Mouse (Mus musculus): ENCODE results near the gene Pigh. TPM values are rescaled to one million over a fixed set of nuclear protein-coding genes. Genes with fewer than 3 reads are reported as not detected.

Gene Pigh
- polyA plus RNA-seq, 1 experiment from 2014 or later = 37.0 TPM

DNA sequence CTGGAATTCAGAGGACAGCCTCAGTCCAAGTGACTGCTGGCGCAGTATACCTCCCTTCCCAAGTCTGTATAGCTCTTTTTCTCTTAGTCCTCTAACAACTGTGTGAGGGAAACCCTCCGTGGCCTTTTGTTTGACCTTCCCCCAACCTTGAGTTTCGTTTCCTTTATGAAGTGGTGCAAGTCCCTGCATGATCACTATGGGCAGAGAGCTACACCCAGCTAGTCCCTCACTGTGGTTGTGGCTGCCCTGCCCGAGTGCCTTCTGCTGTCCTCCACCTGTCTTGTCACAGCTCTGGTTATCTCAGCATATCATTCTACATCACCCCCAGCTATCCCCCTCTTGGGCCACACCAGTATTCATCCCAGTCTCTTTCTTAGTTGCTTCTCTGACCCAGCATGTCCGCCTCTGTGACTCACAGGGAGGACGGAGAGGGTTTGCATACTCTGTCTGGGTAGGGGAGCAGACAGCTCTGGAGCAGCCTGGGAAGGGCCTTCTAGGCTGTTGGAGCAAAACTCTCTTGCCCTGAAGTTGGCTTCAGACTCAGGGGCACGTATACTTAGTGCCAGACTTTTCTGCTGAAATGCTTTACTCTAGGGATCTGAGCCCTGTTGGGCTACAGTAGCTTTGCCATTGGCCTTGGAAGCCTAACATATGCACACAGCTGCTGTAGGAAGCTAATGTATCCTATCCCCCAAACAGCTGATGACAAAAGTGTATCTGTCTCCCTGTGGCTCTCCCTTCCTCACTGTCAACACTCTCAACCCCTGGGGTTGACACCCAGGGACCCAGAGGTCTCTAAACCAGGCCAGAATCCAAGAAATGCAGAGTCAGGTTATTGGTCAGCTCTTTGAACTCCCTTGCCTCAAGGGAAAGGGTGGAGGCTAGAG is 28.4 kb downstream of the Pigh start:
- Histone ChIP-seq H3K36me3 (peaks cover 25% of the 10 kb centered on the region; the same call in 1 of the 2 replicates), H3K9me3 (no peaks in the 10 kb centered on the region), H3K27ac (no peak overlapping the region), H3K4me2 (replicated peaks) (no peak overlapping the region), H3K27me3 (no peaks in the 10 kb centered on the region), H3K4me3 (no peak overlapping the region), H3K4me1 (no peaks in the 10 kb centered on the region), H3K9ac (no peak overlapping the region)
- WGBS = 76% methylated on average over 7 of the region's 7 CpGs
- ATAC-seq (ENCODE audit: low FRiP score, low read depth) = no peak

DNA sequence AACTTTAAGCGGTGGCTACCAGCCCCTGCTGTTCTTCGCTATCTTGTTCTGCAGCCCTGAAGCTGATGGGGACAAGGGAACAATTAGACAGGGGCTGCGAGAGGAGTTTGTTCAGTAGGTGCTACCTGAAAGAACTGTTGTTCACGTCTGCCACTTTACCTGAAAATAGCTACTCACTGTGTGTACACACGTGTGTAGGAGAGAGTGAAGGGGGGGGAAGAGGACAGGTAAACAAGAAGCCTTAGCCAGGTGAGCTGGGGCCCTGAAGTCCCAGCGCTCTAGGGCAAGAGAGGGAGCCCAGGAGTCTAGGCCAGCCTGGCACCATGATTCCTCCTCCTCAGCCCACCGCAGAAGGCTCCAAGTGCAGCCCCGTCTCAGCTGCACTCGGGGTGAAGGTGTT is 29.3 kb downstream of the Pigh start:
- peaks cover 24% of the 10 kb centered on the region for H3K36me3 ChIP-seq
- H3K4me1 ChIP-seq = no peaks in the 10 kb centered on the region
- WGBS = 90% methylated on average over 9 of the region's 9 CpGs
- H3K9me3 ChIP-seq = no peaks in the 10 kb centered on the region
- no peaks in the 10 kb centered on the region for H3K27me3 ChIP-seq
- no peak overlapping the region for H3K4me2 ChIP-seq (replicated peaks)
- no peak overlapping the region for H3K9ac ChIP-seq
- no peak overlapping the region for H3K4me3 ChIP-seq
- H3K27ac ChIP-seq = no peak overlapping the region
- ATAC-seq (ENCODE audit: low FRiP score, low read depth) = no peak

DNA sequence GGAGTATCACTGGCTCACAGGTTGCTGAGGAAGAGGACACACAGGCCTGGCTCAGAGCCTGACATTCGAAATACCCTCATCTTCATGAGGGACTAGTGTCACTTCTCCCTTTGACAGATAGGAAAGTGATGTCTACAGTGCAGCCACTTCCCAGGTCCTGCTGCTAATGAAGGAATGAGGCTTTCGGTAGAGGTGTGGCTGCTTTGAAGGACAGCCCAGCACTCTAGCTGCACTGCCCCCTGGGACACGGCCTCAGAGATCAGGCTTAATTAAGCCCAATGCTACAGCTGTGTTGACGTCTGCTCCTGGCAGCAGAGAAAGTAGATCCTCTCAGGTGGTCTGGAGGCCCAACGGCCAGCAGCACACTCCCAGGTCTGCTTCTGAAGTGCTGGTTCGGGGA is 29.9 kb downstream of the Pigh start:
- ATAC-seq (ENCODE audit: low FRiP score, low read depth) = no peak
- Histone ChIP-seq H3K4me1 (no peaks in the 10 kb centered on the region), H3K4me2 (replicated peaks) (no peak overlapping the region), H3K27ac (no peak overlapping the region), H3K4me3 (no peak overlapping the region), H3K27me3 (no peaks in the 10 kb centered on the region), H3K36me3 (peaks cover 28% of the 10 kb centered on the region), H3K9ac (no peak overlapping the region), H3K9me3 (no peaks in the 10 kb centered on the region)
- 60% methylated on average over 6 of the region's 6 CpGs for WGBS

DNA sequence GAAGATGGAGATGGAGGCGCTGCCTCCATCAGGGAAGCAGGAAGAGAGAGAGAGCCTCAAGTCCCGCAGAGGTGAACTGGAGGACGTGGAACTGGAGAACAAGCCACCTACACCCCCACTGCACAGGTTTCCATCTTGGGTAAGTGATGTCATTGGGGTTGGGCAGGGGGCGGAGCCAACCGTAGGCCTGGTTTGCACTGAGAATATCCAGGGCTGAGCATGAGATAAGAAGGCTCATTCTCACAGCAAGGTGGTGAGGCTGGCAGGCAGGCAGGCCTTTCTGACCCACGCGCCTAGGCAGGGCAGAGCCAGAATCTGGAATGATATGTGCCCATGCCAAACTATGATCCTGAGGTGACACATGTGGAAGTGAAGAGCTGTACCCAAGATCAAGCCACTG is 34.2 kb downstream of the Pigh start:
- Histone ChIP-seq H3K9ac (no peak overlapping the region), H3K4me2 (replicated peaks) (no peak overlapping the region), H3K36me3 (peaks cover 34% of the 10 kb centered on the region), H3K4me1 (no peaks in the 10 kb centered on the region), H3K27me3 (no peaks in the 10 kb centered on the region), H3K4me3 (no peak overlapping the region), H3K9me3 (no peaks in the 10 kb centered on the region), H3K27ac (no peak overlapping the region)
- no peak for ATAC-seq (ENCODE audit: low FRiP score, low read depth)
- 86% methylated on average over 7 of the region's 7 CpGs for WGBS

DNA sequence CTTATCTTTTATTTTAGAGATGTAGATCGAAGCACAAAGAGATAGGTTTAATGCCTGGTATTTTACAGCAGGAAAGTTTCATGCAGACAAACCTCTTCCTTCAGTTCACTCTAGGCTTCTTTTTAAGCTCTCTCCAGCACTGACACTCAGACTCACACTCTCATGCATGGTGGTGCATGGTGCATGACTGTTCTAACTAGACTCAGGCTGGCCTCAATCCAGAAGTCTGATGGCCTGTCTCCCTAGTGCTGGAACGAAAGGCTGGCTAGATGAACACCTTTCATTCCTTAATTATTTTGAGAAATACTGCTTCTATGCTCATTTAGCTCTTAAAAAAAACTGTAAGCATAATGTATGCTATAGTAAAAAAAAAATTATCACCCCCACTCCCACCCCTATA is 37.4 kb downstream of the Pigh start:
- 93% methylated on average over 2 of the region's 2 CpGs for WGBS
- no peak for ATAC-seq (ENCODE audit: low FRiP score, low read depth)
- no peak overlapping the region for H3K4me2 ChIP-seq (replicated peaks)
- H3K36me3 ChIP-seq = peaks cover 32% of the 10 kb centered on the region
- H3K27me3 ChIP-seq = no peaks in the 10 kb centered on the region
- H3K9me3 ChIP-seq = no peaks in the 10 kb centered on the region
- no peaks in the 10 kb centered on the region for H3K4me1 ChIP-seq
- no peak overlapping the region for H3K9ac ChIP-seq
- no peak overlapping the region for H3K27ac ChIP-seq
- H3K4me3 ChIP-seq = no peak overlapping the region

DNA sequence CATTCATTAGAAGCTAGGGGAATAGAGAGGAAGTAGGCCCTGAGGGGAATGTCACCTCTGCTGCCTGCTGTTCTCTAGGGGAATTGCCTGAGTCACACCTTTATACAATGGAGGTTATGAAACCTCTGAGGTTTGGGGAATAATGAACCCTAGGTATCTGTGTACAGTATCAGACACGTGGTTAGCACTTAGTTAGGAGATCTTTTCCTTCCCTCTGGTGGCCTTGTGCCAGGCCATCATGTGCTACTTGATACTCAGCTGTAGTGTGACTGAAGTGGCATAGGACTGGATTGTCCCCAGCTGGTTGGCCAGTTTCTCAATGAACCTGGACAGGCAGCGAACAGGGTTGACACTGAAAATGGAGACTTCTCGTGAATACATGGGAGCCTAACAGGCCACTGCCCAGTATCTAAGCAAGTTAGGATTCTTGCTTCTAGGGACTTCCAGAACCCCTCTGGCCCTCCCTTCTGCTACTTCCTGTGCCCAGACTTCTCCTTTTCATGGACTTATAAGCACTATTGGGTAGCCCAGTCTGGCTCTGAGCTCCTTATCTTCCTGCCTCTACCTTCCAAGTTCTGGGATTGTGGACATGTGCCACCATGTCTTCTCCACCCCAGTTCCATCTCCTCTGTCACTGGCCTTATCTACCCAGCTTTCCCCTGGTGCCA is 38.8 kb downstream of the Pigh start:
- no peak overlapping the region for H3K4me2 ChIP-seq (replicated peaks)
- H3K9me3 ChIP-seq = no peaks in the 10 kb centered on the region
- no peak for ATAC-seq (ENCODE audit: low FRiP score, low read depth)
- no peak overlapping the region for H3K4me3 ChIP-seq
- 75% methylated on average over 3 of the region's 3 CpGs for WGBS
- no peaks in the 10 kb centered on the region for H3K4me1 ChIP-seq
- H3K36me3 ChIP-seq = peaks cover 28% of the 10 kb centered on the region
- H3K9ac ChIP-seq = no peak overlapping the region
- no peaks in the 10 kb centered on the region for H3K27me3 ChIP-seq
- H3K27ac ChIP-seq = no peak overlapping the region

DNA sequence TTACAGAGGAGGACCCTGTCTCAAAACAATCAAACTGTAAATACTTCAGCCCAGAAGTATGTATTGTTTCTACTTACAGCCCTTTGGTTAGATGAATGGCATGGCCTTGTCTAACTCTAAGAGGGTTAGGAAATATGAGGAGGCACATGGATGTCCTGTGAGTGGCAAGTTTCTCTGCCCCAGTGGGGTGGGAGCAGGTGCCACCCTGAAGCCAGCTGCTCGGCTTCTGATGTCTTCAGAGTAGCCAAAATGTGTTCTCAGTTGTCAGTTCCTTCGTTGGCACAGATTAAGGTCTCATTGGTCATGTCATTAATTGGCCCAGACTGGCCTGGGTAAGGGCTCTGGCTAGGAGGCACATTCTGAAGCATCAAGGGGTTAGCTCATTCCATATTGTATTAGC is 39.6 kb downstream of the Pigh start:
- peaks cover 2% of the 10 kb centered on the region; the same call in 1 of the 2 replicates for H3K4me1 ChIP-seq
- no peak for ATAC-seq (ENCODE audit: low FRiP score, low read depth)
- 70% methylated on average over 2 of the region's 2 CpGs for WGBS
- H3K4me2 ChIP-seq (replicated peaks) = no peak overlapping the region
- no peak overlapping the region for H3K4me3 ChIP-seq
- no peak overlapping the region for H3K27ac ChIP-seq
- no peak overlapping the region for H3K9ac ChIP-seq
- H3K27me3 ChIP-seq = no peaks in the 10 kb centered on the region
- no peaks in the 10 kb centered on the region for H3K9me3 ChIP-seq
- peaks cover 24% of the 10 kb centered on the region for H3K36me3 ChIP-seq

DNA sequence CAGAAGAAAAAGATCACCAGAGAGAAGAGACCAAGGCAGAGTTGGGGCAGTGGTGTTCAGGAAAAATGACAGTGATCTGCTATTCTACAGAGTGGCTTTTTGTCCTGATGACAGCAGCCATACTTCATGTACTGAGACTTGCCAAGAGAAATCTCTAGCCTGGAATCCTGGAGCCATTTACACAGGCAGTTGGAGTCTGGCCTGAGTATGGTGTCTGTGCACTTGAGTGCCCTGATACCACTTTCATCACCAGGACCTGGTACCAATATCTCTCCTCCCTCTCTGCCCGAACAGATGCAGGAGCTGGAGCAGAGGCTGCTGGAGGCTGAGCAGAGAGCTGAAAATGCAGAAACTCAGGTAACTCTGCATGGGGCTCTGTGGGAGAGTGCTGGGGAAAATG is 40.6 kb downstream of the Pigh start:
- H3K9ac ChIP-seq = no peak overlapping the region
- 93% methylated on average over 1 of the region's 1 CpGs for WGBS
- H3K4me3 ChIP-seq = no peak overlapping the region
- ATAC-seq (ENCODE audit: low FRiP score, low read depth) = no peak
- H3K27me3 ChIP-seq = no peaks in the 10 kb centered on the region
- H3K4me1 ChIP-seq = peaks cover 9% of the 10 kb centered on the region
- H3K36me3 ChIP-seq = peaks cover 15% of the 10 kb centered on the region; the same call in 1 of the 2 replicates
- no peaks in the 10 kb centered on the region for H3K9me3 ChIP-seq
- H3K27ac ChIP-seq = no peak overlapping the region
- no peak overlapping the region for H3K4me2 ChIP-seq (replicated peaks)

DNA sequence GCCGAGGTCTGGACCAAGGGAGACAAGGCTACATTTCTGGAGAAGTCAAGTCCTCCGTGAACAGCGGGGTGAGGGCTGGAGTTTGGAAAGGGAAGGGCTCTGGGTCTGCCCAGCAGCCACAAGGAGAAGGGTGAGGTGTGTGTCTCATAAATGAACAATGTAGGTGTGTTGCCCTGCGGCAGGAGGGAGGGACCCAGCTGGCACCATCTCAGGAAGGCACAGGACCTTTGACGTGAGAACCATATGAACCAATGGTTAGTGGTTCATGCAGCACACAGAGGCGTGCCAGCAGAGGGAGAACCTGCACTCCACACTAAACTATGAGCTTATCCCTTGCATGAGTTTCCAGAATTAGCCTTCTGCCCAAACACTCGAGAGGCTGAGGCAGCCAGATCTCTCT is 42.2 kb downstream of the Pigh start:
- WGBS = 84% methylated on average over 7 of the region's 7 CpGs
- no peaks in the 10 kb centered on the region for H3K9me3 ChIP-seq
- peaks cover 10% of the 10 kb centered on the region; the same call in 1 of the 2 replicates for H3K36me3 ChIP-seq
- no peak overlapping the region for H3K4me3 ChIP-seq
- no peak overlapping the region for H3K27ac ChIP-seq
- H3K9ac ChIP-seq = no peak overlapping the region
- no peaks in the 10 kb centered on the region for H3K27me3 ChIP-seq
- H3K4me2 ChIP-seq (replicated peaks) = no peak overlapping the region
- peaks cover 9% of the 10 kb centered on the region for H3K4me1 ChIP-seq
- no peak for ATAC-seq (ENCODE audit: low FRiP score, low read depth)

DNA sequence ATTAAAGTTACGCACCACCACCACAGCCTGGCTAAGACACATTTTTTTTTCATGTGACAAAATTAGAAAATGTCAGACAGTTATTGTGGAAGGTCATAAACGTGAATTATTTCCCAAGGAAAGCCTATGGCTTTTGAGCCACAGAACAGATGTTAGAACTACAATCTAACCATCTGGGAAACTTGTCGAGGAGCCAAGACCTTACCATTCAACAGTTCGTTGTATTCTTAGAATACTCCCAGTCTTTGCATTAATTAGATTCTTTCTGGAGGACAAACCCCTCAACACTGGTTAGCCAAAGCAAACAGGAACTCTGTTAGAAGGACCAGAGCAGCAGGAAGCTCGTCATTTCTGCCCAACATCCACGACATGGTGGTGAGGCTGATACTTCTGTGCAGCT is 43.3 kb downstream of the Pigh start:
- ATAC-seq (ENCODE audit: low FRiP score, low read depth) = no peak
- WGBS = 62% methylated on average over 6 of the region's 6 CpGs
- Histone ChIP-seq H3K27me3 (no peaks in the 10 kb centered on the region), H3K9ac (no peak overlapping the region), H3K4me2 (replicated peaks) (no peak overlapping the region), H3K36me3 (peaks cover 10% of the 10 kb centered on the region; the same call in 1 of the 2 replicates), H3K4me1 (peaks cover 9% of the 10 kb centered on the region), H3K9me3 (no peaks in the 10 kb centered on the region), H3K27ac (no peak overlapping the region), H3K4me3 (no peak overlapping the region)

DNA sequence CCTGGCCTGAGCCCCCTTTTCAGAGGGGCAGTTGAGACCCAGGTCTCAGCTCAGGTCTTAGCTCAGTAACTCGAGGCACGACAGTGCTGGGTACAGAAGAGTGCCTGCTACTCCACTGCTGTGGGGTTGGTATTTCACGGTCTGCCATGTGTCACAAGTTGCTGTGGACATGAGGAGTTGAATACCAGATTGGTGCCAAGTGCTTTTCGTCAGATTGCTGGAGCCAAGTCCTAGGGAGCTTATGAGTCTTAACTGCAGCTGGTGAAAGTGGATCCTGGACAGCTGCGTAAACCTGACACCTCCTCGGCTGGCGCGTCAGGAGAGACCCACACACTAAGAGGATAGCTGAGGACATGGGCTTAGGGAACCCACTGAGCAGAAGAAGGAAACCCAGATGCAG is 44.8 kb downstream of the Pigh start:
- Histone ChIP-seq H3K9ac (no peak overlapping the region), H3K4me2 (replicated peaks) (no peak overlapping the region), H3K4me1 (peaks cover 9% of the 10 kb centered on the region), H3K36me3 (peaks cover 7% of the 10 kb centered on the region; the same call in 1 of the 2 replicates), H3K27ac (peak overlapping the region; percentile 33; the same call in 1 of the 2 replicates), H3K4me3 (no peak overlapping the region), H3K9me3 (no peaks in the 10 kb centered on the region), H3K27me3 (no peaks in the 10 kb centered on the region)
- WGBS = 44% methylated on average over 8 of the region's 8 CpGs
- peak; percentile 88 for ATAC-seq (ENCODE audit: low FRiP score, low read depth)

DNA sequence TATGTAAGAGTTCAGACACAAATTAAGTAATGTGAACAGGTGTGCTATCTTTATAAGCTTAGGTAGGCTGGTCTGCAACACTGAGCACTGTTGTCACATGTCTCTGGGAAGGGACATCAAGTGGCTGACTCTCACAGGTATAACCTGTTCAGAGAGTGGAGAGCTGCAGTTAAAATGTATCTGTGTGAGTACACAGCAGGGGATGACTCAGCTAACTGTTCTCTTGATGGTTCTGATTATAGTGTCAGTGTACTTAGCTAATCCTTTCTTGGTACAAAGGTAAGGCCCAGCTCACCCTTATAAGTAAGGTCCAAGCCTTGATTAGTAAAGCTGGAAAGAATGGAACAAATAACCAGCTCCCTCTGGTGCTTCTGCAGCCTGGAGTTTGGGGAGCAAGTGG is 48.0 kb downstream of the Pigh start:
- H3K4me1 ChIP-seq = peaks cover 9% of the 10 kb centered on the region
- H3K4me2 ChIP-seq (replicated peaks) = no peak overlapping the region
- H3K4me3 ChIP-seq = no peak overlapping the region
- no peak overlapping the region for H3K27ac ChIP-seq
- H3K9me3 ChIP-seq = no peaks in the 10 kb centered on the region
- no peak overlapping the region for H3K9ac ChIP-seq
- H3K36me3 ChIP-seq = peaks cover 4% of the 10 kb centered on the region; the same call in 1 of the 2 replicates
- no peak for ATAC-seq (ENCODE audit: low FRiP score, low read depth)
- no peaks in the 10 kb centered on the region for H3K27me3 ChIP-seq
